Mouse (Mus musculus) pancreas, adult 10 weeks (tissue): ENCODE results near the gene Sfxn2. TPM values are rescaled to one million over a fixed set of nuclear protein-coding genes. Genes with fewer than 3 reads are reported as not detected.

Experiments used
- polyA plus RNA-seq: library from polyadenylated mRNA; stranded (reverse); fragments of 350-450 nt; fragmentation: Illumina TruSeq; extraction: RNeasy Lipid Tissue Mini Kit (QIAGEN cat#74804); gene quantifications from one replicate; pipeline ENCODE4 v1.2.3, GENCODE M21; 2015; ENCODE audit warnings: low read depth, low replicate concordance; ENCODE audit not compliant: insufficient read depth

Sfxn2 gene
- polyA plus RNA-seq, result 14.6 TPM

DNA sequence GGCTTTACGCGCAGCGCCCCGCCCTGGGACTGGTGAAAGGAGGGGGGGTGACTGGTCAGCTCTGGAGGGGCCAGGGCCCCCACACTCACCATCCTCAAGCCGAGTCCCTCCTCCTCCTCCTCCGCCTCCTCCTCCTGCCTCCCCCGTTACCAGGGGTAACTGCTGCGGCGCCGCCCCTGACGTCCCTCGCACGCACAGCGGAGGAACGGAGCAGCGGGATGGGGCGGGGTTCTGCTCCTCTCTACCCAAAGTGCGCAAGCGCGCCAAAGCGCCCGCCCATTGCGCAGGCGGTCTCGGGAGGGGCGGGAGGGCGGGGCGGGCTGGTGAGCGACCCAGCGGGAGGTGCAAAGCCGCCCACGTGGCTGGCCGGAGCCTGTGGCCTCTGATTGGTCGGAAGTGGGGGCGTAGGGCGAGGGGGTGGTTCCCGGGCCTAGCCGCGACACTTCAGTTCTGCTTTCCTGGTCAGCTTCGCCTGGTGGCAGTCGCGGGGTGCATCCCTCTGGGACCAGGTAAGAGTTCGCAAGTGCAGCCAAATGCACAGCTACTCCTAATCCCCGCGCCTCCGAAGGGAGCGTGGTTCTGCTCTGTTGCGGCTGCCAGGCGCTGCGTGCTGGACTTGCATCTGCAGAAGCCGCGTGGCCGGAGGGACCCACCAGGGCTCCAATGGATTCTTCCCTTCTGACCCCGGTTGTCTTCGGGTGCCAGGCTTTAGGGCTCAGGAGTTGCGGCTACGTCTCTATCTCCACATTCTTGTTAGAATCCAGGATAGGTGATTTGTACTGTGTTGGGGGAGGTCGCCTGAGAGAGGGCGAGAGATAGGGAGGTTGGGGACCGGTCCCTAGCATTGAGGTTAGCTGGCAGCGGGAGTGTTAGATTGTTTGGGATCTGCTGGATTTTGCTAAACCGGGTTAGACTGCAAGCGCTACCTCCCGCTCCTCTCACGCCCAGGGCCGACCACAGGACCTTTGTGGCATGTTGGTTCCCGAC lies at the start of gene Sfxn2, which contains the start of gene Arl3:
Sfxn2 (plus strand) TSS at position 415 of the 987 bp plus-strand sequence.
Arl3 (minus strand) TSS at position 248 of the 987 bp plus-strand sequence.

GRCm38 (mm10) chr19:46598720-46599252 lies 25.6 kb downstream of the Sfxn2 start, which contains the start of gene Wbp1l:
Gene Wbp1l, plus strand, starts transcription at chr19:46599084.

Other genes starting within 250 kb of the Sfxn2 start
- 4.3 TPM for gene Psd, start 246.2 kb upstream of the Sfxn2 start, polyA plus RNA-seq
- gene Fbxl15, start 245.2 kb upstream of the Sfxn2 start, polyA plus RNA-seq, result 1.1 TPM
- gene Cuedc2, start 234.7 kb upstream of the Sfxn2 start, polyA plus RNA-seq, result 20.4 TPM
- 2.8 TPM for gene Mfsd13a, start 232.2 kb upstream of the Sfxn2 start, polyA plus RNA-seq
- 1.2 TPM for gene 2310034G01Rik, start 223.1 kb upstream of the Sfxn2 start, polyA plus RNA-seq
- gene Actr1a, start 177.6 kb upstream of the Sfxn2 start, polyA plus RNA-seq, result 20.4 TPM
- 1.9 TPM for gene Sufu, start 176.5 kb upstream of the Sfxn2 start, polyA plus RNA-seq
- gene Trim8, start 71.7 kb upstream of the Sfxn2 start, polyA plus RNA-seq, result 6.7 TPM
- 38.3 TPM for gene Arl3, start 167 bp upstream of the Sfxn2 start, polyA plus RNA-seq
- 14.9 TPM for gene Wbp1l, start 25.7 kb downstream of the Sfxn2 start, polyA plus RNA-seq
- not detected for gene Cyp17a1, start 99.8 kb downstream of the Sfxn2 start, polyA plus RNA-seq
- gene Borcs7, start 116.5 kb downstream of the Sfxn2 start, polyA plus RNA-seq, result 3.5 TPM
- 7.7 TPM for gene As3mt, start 134.1 kb downstream of the Sfxn2 start, polyA plus RNA-seq
- 2.8 TPM for gene Cnnm2, start 188.2 kb downstream of the Sfxn2 start, polyA plus RNA-seq